Mouse (Mus musculus) adrenal gland, adult 18-20 months (tissue): ENCODE data around the gene Ankdd1a. TPM values are rescaled to one million over a fixed set of nuclear protein-coding genes. Genes with fewer than 3 reads are reported as not detected.

Source experiments
- DNase-seq, 2 experiments: peaks; one replicate each; pipeline ENCODE4 v3.0.0; 2021 to 2022; ENCODE audit warnings: low spot score in 2 of 2
- long read RNA-seq, 2 experiments: library from polyadenylated mRNA; stranded (forward); transcript quantifications; one replicate each; pipeline ENCODE4 v2.0.0; 2021
- total RNA-seq, 2 experiments: library from RNA; stranded (reverse); gene quantifications; 1 replicate in 1 of 2; 2 replicates in 1 of 2; pipeline ENCODE4 v1.2.3; 2021

The Ankdd1a gene
- 1 to 10 TPM in 1 of 2 experiments, under 1 TPM in 1; 0.35 to 1.6 TPM for total RNA-seq
- long read RNA-seq, experiment 1 = 0 reads
- long read RNA-seq, experiment 2, partial matches to known transcripts = 0 of 3 reads
- long read RNA-seq, experiment 2, other reads (novel, unspliced or antisense) = 3 of 3 reads

DNA sequence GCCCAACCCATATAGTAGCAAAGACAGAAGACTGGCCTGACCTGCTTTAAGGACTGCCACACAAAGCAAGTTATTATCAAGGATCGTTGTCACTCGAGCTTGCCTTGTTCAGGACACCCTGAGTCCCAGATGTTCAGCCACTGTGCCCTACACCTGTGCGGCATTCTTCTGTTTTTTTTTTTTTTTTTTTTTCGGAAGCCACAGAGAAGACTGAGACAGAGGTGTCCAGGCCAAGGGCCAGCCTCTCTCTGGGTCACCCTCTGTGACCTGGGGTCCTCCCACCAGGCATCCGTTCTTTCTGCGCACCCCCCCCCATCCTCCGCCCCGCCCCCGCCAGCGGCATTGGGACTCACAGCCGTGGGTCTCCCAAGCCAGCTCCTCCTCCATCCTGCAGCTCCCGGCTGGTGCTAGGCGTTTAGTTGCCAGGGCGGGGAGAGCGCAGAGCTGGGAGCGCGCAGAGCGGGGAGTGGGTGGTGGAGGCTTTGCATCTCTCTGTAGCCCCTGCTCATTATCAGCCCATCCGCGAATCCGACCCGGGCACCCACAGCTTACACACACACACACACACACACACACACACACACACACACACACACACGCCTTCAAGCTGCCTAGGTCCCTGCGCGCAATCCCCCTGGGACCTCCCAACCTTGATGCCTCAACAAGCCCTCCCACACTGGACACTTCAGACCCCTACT, at the start of gene Ankdd1a:
Gene Ankdd1a (minus strand): TSS at position 387 of the 698 bp plus-strand sequence.
- no peak for DNase-seq

DNA sequence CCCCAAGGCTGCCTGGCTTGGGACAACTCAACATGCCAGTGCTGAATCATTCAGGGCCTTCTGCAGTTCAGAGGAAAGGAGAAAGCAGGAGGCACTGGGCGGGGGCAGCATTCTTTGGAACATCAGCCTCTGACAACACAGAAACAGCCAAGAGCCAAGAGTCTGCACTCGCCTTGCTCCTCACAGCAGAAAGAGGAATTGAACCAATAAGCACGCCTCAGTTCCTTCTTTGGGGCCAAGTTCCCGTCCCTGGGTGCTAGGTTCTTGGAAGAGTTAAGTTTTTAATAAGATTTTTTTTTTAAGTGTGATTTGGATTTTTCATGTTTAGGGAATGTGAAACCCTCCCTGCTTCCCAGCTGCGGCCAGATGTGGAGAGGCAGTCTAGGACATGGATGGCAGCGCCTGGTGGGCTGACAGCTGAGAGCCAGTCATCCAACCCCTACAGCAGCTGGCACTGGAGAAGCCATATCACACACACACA, 49.5 kb upstream of the Ankdd1a start:
- no peak for DNase-seq

- DNase-seq = no peak
Measured at GRCm38 (mm10) chr9:65568787-65569186, 48.8 kb upstream of the Ankdd1a start.

- DNase-seq = no peak
Measured at GRCm38 (mm10) chr9:65564698-65565097, 44.7 kb upstream of the Ankdd1a start.

DNA sequence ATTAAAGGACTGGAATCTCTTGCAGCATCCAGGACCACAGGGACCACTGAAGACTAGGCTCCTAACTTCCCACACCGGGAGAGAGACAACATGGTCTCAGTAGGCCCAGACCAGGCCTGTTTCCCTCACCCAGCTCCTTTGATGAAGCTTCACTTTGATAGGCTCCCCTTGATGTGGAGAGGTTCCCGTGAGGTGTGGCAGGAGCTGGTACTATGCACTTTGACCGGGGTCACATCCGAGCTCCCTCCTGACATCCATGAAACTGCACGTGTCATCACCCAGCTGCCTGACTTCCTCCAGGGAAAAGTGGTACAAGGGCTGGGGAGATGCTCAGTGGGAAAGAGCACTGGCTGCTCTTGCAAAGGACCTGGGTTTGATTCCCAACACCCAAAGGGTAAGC, 43.1 kb upstream of the Ankdd1a start:
- no peak for DNase-seq

DNA sequence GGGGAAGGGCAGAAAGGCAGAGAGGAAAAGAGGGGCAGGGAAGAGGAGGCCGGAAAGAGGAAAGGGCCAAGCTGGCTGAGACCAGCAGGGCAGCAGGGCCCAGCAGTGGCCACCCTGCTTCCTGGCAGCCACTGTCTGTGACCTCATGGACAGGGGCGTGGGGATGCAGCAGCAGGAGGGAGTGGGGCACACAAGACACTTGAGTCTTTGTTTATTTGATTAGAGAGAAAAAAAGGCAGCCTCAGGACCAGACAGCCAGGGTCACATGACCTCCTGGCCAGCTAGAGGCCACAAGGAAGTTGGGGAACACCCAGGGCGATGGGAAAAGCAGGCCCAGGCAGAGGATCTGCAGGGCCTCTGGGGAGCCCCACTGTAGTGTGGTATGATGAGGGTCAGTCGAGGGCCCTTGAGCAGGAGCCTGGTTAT, 42.1 kb upstream of the Ankdd1a start:
- DNase-seq = peak in 1 of 2 experiments; percentile 38

DNA sequence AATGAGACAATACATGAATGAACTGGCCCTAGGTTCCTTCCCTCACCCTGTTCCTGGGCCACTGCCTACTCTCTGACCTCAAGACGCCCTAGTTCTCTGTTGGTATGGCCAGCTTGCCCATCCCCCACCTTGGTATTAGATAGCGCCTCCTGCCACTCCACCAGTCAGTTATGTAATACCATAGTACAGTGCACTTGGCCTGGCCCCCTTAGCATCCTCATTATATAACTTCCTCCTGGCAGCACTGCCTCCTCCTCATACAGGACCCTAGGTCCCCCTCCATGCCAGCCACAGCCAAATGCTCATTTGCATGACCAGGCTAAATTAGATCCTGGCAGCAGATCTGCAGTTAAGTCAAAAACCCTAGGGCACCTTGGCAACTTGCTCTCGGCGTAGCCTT, 41.0 kb upstream of the Ankdd1a start:
- DNase-seq = peak in 1 of 2 experiments; percentile 34

DNA sequence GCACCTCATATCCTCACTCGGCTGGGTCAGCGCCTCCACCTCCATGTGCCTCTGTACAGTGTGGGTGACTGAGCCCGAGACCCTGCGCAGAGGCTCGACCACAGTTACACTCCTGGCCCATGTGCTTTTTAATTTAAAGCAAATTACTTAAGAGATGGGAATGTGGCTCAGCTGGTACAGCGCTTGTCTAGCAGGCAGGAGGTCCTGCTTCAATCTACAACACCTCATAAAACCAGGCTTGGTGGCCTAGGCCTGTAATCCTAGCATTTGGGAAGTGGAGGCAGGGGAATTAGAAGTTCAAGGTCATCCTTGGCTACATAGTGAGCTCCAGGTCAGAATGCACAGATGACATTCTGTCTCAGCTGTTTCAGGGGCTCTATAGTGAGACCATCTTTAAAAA, 38.8 kb upstream of the Ankdd1a start:
- no peak for DNase-seq

DNA sequence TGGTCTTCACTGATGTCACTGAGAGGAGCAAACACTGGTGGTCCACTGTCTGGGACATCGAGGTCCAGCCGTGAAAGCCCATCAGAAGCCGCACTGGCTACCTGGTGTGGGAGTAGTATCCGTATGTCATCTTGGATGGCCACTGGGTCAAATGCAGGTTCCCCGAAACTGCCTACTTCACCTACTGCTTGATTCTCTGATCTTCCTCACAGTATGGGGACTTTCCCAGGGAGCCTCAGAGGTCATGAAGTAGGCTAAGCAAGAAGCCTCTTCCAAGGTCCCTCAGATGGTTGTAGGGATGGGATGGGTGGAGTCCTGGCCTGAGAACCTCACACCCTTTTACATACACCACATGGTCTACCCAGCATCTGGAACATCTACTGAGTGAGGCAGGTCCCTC, 37.0 kb upstream of the Ankdd1a start:
- DNase-seq = no peak

DNA sequence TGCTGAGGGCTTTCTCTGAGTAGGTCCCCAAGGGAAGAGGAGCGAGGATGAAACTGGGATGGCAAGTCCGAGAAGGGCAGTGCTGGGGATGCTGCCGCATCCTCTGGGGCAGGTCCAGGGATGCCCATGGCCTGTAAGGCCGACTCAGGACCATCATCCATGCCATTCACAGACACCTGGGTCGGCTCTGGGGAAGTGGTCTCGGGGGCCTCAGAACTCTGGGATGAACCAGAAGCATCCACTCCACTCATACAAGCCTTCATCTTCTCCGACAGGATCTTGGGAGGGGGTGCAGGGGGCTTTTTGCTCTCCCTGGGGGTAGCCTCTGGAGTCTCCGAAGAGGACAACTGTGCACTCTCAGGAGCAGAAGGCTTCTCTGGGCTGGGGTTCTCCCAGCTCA, 36.4 kb upstream of the Ankdd1a start:
- no peak for DNase-seq

- no peak for DNase-seq
Measured at GRCm38 (mm10) chr9:65555621-65556020, 35.6 kb upstream of the Ankdd1a start.

- no peak for DNase-seq
Measured at GRCm38 (mm10) chr9:65555001-65555405, 35.0 kb upstream of the Ankdd1a start.

- DNase-seq = no peak
Measured at GRCm38 (mm10) chr9:65552711-65553110, 32.7 kb upstream of the Ankdd1a start.

- DNase-seq = peak in 1 of 2 experiments; percentile 38
Measured at GRCm38 (mm10) chr9:65552141-65552540, 32.1 kb upstream of the Ankdd1a start.

DNA sequence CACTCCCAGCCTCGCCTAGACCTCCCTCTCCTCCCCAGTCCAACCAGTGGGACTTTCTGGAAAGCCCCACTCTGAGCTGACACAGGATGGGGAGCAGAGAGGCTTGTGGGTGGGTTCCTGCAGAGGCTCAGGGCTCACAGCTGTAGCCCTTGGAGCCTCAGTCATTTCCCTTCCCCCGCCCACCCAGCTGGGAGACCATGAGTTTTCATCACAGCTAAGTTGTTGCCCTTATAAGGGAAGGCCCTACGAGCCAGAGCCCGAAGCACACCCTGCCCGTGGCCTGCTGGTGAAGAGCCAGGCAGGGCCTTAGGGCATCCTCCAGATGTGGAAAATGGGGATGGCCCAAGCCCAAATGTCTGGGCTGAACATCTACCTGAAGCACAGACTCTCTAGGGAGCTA, 31.0 kb upstream of the Ankdd1a start:
- DNase-seq = peak; percentile 26 to 60

GRCm38 (mm10) chr9:65550079-65550831, 30.3 kb upstream of the Ankdd1a start:
- no peak for DNase-seq

DNA sequence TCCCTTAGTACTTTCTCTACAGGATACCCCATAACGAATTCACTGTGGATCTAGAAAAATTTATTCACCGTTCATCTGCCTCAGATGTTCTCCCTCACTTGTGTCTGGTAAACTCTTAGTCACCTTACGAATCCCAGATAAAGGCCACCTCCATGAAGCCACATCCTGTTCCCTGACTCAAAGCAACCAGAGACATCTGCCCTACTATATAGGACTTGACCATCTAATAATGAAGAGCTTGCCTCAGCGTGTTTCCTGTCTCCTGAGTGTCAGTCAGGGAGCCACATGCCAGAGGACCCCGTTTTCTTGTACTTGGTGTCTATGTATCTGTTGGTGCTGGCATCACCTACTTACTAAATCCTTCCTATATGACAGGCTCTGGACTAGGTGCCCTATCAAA, 29.6 kb upstream of the Ankdd1a start:
- no peak for DNase-seq

- no peak for DNase-seq
Measured at GRCm38 (mm10) chr9:65549139-65549538, 29.1 kb upstream of the Ankdd1a start.

DNA sequence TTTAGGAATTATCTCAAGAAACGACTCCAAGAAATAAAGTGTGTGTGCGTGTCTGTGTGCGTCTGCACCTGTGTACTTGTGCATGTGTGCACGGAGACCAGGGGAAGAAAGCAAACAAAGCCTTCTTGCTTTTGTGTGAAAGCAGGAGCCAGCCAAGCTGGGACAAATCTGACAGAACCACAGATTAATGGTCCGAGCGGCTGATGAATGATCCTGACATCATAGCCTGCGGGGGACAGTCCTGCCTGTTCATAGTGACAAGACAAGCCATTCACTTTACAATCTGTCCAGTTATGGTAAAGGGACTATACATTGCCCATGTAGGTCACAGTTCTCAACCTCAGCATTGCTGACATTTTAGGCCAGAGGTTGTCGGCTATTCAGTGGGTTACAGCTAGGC, 28.3 kb upstream of the Ankdd1a start:
- no peak for DNase-seq

- no peak for DNase-seq
Measured at GRCm38 (mm10) chr9:65547844-65548243, 27.9 kb upstream of the Ankdd1a start.

DNA sequence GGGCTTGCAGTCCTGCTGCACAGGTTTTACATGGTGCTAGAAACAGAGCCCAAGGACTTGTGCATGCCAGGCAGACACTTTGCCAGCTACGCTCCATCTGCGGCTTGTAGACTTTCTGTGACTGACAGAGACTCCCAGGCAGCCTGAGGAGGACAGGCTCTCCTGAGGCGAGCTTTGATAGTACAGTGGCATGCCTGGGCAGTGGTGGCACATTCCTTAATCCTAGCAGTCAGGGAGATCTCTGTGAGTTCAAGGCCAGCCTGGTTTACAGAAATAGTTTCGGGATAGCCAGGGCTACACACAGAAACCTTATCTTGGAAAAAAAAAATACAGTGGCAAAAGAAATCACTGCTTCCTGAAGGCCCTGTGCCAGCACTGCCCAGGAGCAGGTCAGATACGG, 27.1 kb upstream of the Ankdd1a start:
- peak in 1 of 2 experiments; percentile 44 for DNase-seq

GRCm38 (mm10) chr9:65546413-65546695, 26.4 kb upstream of the Ankdd1a start:
- DNase-seq = peak in 1 of 2 experiments; percentile 43
